Mouse (Mus musculus) neural tube, embryonic 14.5 days (tissue): ENCODE data around the gene BC005561. TPM values are rescaled to one million over a fixed set of nuclear protein-coding genes. Genes with fewer than 3 reads are reported as not detected.

Experiments used
- ATAC-seq: fragments of 200-750 bp; cut with Nextera tagmentation; 2 replicates; pipeline ENCODE4 v1.8.0; 2017; ENCODE audit warnings: low read depth, mild to moderate bottlenecking, moderate TSS enrichment, moderate library complexity
- H3K27ac ChIP-seq: fragments of 300-500 bp; sonication (generic); 2 replicates; pipeline ENCODE4 v1.5.1; 2014; ENCODE audit warnings: low read depth, mild to moderate bottlenecking, control low read depth, low read length, moderate library complexity, mixed read lengths
- H3K27me3 ChIP-seq: fragments of 300-500 bp; sonication (generic); 2 replicates; pipeline ENCODE4 v1.6.1; 2014; ENCODE audit warnings: low read length; ENCODE audit not compliant: control insufficient read depth, insufficient read depth
- H3K36me3 ChIP-seq: fragments of 300-500 bp; sonication (generic); 2 replicates; pipeline ENCODE4 v1.6.1; 2014; ENCODE audit warnings: low read length, mixed read lengths; ENCODE audit not compliant: control insufficient read depth, insufficient read depth
- H3K4me1 ChIP-seq: fragments of 300-500 bp; sonication (generic); 2 replicates; pipeline ENCODE4 v1.6.1; 2014; ENCODE audit warnings: low read length; ENCODE audit not compliant: control insufficient read depth, insufficient read depth
- H3K4me2 ChIP-seq: fragments of 300-500 bp; sonication (generic); 2 replicates; pipeline ENCODE4 v1.6.1; 2014; ENCODE audit warnings: mild to moderate bottlenecking, low read depth, low read length, control low read depth
- H3K4me3 ChIP-seq: fragments of 300-500 bp; sonication (generic); 2 replicates; pipeline ENCODE4 v1.5.1; 2014; ENCODE audit warnings: low read depth, low read length, control low read depth, mixed read lengths
- H3K9ac ChIP-seq: fragments of 300-500 bp; sonication (generic); replicated peaks from 2 replicates; pipeline ENCODE4 v1.6.1; 2014; ENCODE audit warnings: low read depth, mild to moderate bottlenecking, control low read depth, low read length, mixed read lengths
- H3K9me3 ChIP-seq: fragments of 300-500 bp; sonication (generic); 2 replicates; pipeline ENCODE4 v1.6.1; 2016; ENCODE audit warnings: low read length; ENCODE audit not compliant: control insufficient read depth
- WGBS: fragments of 180-500 bp; shearing (Covaris S2); extraction: QIAGEN DNeasy Blood & Tissue Kit; methylation state at CpG from one replicate; pipeline ENCODE4 v1.1.7; 2014; 5-methylcytosine and 5-hydroxymethylcytosine counted together
- polyA plus RNA-seq: library from polyadenylated mRNA; unstranded; fragments of >200 nt; fragmentation: Nextera tagmentation; extraction: Ambion mirVana; gene quantifications from 2 replicates; pipeline ENCODE4 v1.2.1, GENCODE M21; 2014

BC005561 gene
- polyA plus RNA-seq, result 16.9 and 17.0 TPM in 2 replicates

- H3K9me3 ChIP-seq, result no peaks in the 10 kb centered on the region
- H3K4me1 ChIP-seq, result peaks cover 12% of the 10 kb centered on the region
- H3K4me2 ChIP-seq, result peak within 1 kb of the TSS; percentile 74
- no peaks in the 10 kb centered on the region for H3K27me3 ChIP-seq
- peak within 1 kb of the TSS; percentile 93 for H3K4me3 ChIP-seq
- no peaks in the 10 kb centered on the region; the same call in 1 of the 2 replicates for H3K36me3 ChIP-seq
- under 1% methylated on average over 56 of the region's 83 CpGs for WGBS
- peak within 1 kb of the TSS; percentile 90 for H3K27ac ChIP-seq
- peak; percentile 94 for ATAC-seq
- H3K9ac ChIP-seq, result peak within 1 kb of the TSS; percentile 93
Measured at GRCm38 (mm10) chr5:104508195-104508891, at the start of gene BC005561. Gene BC005561 (plus strand): TSS chr5:104508352.

- 12% methylated on average over 40 of the region's 46 CpGs for WGBS
Measured at GRCm38 (mm10) chr5:104458832-104459705, 49.1 kb upstream of the BC005561 start, which contains the start of gene Pkd2. Gene Pkd2 (plus strand): TSS chr5:104459450.

GRCm38 (mm10) chr5:104459706-104460455 is 48.3 kb upstream of the BC005561 start:
- ATAC-seq, result peak; percentile 74
- WGBS, result under 1% methylated on average over 74 of the region's 82 CpGs
- no peaks in the 10 kb centered on the region for H3K27me3 ChIP-seq
- no peaks in the 10 kb centered on the region for H3K36me3 ChIP-seq
- peak overlapping the region; percentile 80 for H3K4me3 ChIP-seq
- H3K4me1 ChIP-seq, result peaks cover 16% of the 10 kb centered on the region; the same call in 1 of the 2 replicates
- H3K9ac ChIP-seq, result peak overlapping the region; percentile 97
- no peaks in the 10 kb centered on the region; the same call in 1 of the 2 replicates for H3K9me3 ChIP-seq
- peak overlapping the region; percentile 92 for H3K27ac ChIP-seq
- peak overlapping the region; percentile 57 for H3K4me2 ChIP-seq

More at GRCm38 (mm10) chr5:104458832-104459705, 49.1 kb upstream of the BC005561 start, which contains the start of gene Pkd2:
- H3K4me2 ChIP-seq, result peak within 1 kb of the TSS; percentile 57
- peaks cover 16% of the 10 kb centered on the region; the same call in 1 of the 2 replicates for H3K4me1 ChIP-seq
- H3K4me3 ChIP-seq, result peak within 1 kb of the TSS; percentile 80
- H3K27ac ChIP-seq, result peak within 1 kb of the TSS; percentile 92
- H3K9ac ChIP-seq, result peak within 1 kb of the TSS; percentile 97
- no peaks in the 10 kb centered on the region for H3K36me3 ChIP-seq
- no peaks in the 10 kb centered on the region; the same call in 1 of the 2 replicates for H3K9me3 ChIP-seq
- ATAC-seq, result peak; percentile 83
- H3K27me3 ChIP-seq, result no peaks in the 10 kb centered on the region

- no peak for ATAC-seq
- H3K9ac ChIP-seq, result peak overlapping the region; percentile 97
- peaks cover 16% of the 10 kb centered on the region; the same call in 1 of the 2 replicates for H3K4me1 ChIP-seq
- no peaks in the 10 kb centered on the region for H3K36me3 ChIP-seq
- H3K27ac ChIP-seq, result peak overlapping the region; percentile 92
- peak overlapping the region; percentile 80 for H3K4me3 ChIP-seq
- WGBS, result 35% methylated on average over 3 of the region's 3 CpGs
- H3K9me3 ChIP-seq, result no peaks in the 10 kb centered on the region; the same call in 1 of the 2 replicates
- peak overlapping the region; percentile 57 for H3K4me2 ChIP-seq
- H3K27me3 ChIP-seq, result no peaks in the 10 kb centered on the region
Measured at GRCm38 (mm10) chr5:104460456-104460838, 47.7 kb upstream of the BC005561 start.

- Histone ChIP-seq H3K4me3 (peak overlapping the region; percentile 80; the same call in 1 of the 2 replicates), H3K27ac (no peak overlapping the region), H3K9ac (no peak overlapping the region), H3K36me3 (no peaks in the 10 kb centered on the region), H3K9me3 (no peaks in the 10 kb centered on the region; the same call in 1 of the 2 replicates), H3K4me2 (peak overlapping the region; percentile 57), H3K4me1 (peaks cover 16% of the 10 kb centered on the region; the same call in 1 of the 2 replicates), H3K27me3 (no peaks in the 10 kb centered on the region)
- WGBS, result 29% methylated on average over 6 of the region's 7 CpGs
- ATAC-seq, result no peak
Measured at GRCm38 (mm10) chr5:104460856-104461255, 47.3 kb upstream of the BC005561 start.

- H3K27me3 ChIP-seq, result no peaks in the 10 kb centered on the region
- 92% methylated on average over 8 of the region's 8 CpGs for WGBS
Measured at GRCm38 (mm10) chr5:104465279-104465678, 42.9 kb upstream of the BC005561 start.

GRCm38 (mm10) chr5:104465731-104466130 is 42.4 kb upstream of the BC005561 start:
- Histone ChIP-seq H3K9me3 (no peaks in the 10 kb centered on the region), H3K27me3 (no peaks in the 10 kb centered on the region), H3K27ac (no peak overlapping the region), H3K4me1 (0 out of 2 replicates have a peak, but pooled peaks cover 6% of the 10 kb centered on the region), H3K4me2 (no peak overlapping the region), H3K36me3 (peaks cover 4% of the 10 kb centered on the region; the same call in 1 of the 2 replicates), H3K4me3 (no peak overlapping the region), H3K9ac (no peak overlapping the region)
- 83% methylated on average over 12 of the region's 12 CpGs for WGBS
- no peak for ATAC-seq

More at GRCm38 (mm10) chr5:104465279-104465678, 42.9 kb upstream of the BC005561 start:
- no peak for ATAC-seq
- Histone ChIP-seq H3K4me1 (0 out of 2 replicates have a peak, but pooled peaks cover 6% of the 10 kb centered on the region), H3K4me3 (no peak overlapping the region), H3K36me3 (peaks cover 4% of the 10 kb centered on the region; the same call in 1 of the 2 replicates), H3K4me2 (no peak overlapping the region), H3K9me3 (no peaks in the 10 kb centered on the region), H3K9ac (no peak overlapping the region), H3K27ac (no peak overlapping the region)

- Histone ChIP-seq H3K4me3 (no peak overlapping the region), H3K9me3 (no peaks in the 10 kb centered on the region), H3K4me1 (no peaks in the 10 kb centered on the region), H3K36me3 (peaks cover 4% of the 10 kb centered on the region; the same call in 1 of the 2 replicates), H3K27ac (no peak overlapping the region), H3K27me3 (no peaks in the 10 kb centered on the region), H3K9ac (no peak overlapping the region), H3K4me2 (no peak overlapping the region)
- no peak for ATAC-seq
- WGBS, result 96% methylated on average over 16 of the region's 16 CpGs
Measured at GRCm38 (mm10) chr5:104466816-104467215, 41.3 kb upstream of the BC005561 start.
